Mouse (Mus musculus): ENCODE measurements around the gene Zc3h4.
A peak's percentile ranks its signal among the peaks of the same experiment; 100 is the strongest.

Gene Zc3h4

GRCm38 (mm10) chr7:16399820-16400688, 656 bp upstream of the Zc3h4 start:
- DNase-seq (ENCODE audit: low spot score) = peak; percentile 91

- peak; percentile 7 for DNase-seq (ENCODE audit: low spot score)
Measured at GRCm38 (mm10) chr7:16401991-16402431, 1.3 kb downstream of the Zc3h4 start.

DNA sequence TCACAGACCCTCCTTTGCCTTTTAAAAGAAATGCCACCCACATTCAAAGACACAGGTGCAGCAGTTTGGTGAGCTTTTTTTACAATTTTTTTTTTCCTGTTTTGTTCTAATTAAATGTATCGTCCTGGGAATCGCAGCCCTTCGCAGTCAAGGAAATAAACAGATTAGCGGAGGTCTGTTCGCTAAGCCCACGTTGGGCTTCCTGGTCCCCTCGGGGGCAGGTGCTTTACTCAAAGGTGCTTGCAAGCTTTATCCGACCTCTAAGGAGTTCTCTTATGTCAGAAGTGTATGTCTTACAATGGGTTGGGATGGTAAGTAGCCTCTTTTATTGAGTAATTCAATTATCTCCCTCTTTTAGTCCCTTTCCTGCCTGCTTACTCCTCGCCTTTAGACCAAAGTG, 1.7 kb downstream of the Zc3h4 start:
- DNase-seq (ENCODE audit: low spot score) = no peak

DNA sequence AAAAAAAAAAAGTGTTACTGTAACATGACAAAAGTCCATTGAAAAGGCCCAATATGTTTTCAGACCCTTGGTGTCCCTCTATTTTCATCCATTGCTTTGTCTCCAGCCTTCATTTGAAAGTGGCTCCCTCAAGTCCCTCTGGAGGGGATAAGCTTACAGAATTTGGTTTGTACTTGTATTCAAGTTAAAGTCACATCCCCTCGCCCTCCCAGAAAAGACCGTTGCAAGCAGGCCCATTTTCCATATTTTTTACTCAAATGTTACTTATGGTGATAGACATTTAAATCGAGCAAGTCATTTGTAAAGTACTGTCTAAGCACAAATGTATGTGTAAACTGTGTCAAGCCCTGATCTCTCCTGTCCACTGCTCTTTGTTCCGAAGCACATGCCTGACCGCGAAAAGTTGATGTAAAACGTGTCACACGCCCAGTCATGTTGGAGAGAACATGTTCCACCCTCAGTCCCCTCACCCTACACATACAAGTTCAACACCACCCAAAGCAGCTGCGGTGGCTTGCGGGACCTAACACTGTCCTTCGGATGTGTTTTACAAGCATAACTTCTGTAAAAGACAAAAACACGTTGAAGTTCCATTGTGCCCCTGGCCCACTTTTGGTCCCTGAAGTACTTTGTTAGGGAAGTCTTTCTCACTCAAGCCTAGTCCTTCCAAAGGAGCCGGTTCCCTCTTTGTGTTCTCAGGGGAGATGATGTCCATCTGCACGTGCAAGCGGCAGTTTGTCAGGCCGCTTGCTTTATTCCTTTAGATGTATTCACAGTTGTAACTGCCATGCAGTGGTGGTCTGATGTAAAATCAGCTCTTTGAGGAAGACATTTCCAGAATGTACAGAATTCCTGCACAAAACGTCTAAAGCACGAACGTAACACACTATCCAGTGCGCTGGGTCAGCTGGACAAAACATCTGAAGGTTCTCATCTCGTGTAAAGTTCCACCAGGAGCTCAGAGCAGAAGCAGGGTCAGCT, 2.5 kb downstream of the Zc3h4 start:
- peak; percentile 7 for DNase-seq (ENCODE audit: low spot score)

- peak; percentile 3 for DNase-seq (ENCODE audit: low spot score)
Measured at GRCm38 (mm10) chr7:16404315-16405072, 3.8 kb downstream of the Zc3h4 start.

- DNase-seq (ENCODE audit: low spot score) = peak; percentile 15
Measured at GRCm38 (mm10) chr7:16405073-16405455, 4.4 kb downstream of the Zc3h4 start.

DNA sequence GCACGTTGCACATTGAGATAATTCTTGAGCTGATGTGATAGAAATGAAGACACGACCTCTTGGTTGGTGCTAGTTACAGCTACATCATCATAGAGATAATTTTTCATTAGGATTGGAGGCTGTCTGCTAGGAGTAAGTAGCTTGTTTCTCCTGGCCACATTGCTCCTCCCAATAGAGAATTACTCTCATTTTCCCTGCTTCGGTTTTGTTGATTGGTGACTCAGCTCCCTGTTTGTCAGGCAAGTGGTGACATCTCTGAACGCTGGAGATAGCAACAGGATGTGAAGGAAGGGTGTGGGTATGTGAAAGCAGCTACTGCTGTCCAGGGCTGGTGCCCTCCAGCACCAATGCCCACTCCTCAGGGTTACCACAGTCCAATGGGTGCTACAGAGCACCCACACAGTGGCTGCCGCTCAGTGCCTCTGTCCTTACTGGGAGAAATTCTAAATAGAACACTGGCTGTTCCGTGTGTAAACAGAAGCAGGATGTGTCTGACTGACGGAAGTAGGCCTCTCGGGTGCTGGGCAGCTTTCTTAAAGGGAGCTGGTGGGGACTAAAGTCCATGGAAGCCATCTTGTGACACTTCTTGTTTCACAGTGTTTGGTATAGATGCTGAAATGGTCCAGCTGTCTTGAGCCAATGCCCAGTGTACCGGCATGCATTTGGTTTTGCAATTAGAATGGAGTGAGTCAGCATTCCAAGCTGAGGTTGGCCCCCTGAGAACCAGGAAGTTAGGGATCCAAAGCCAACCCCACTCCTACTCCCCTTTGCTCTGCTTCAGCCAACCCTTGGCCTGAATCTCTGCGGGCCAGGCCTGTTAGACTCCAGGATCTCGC, 5.0 kb downstream of the Zc3h4 start:
- peak; percentile 36 for DNase-seq (ENCODE audit: low spot score)

- DNase-seq (ENCODE audit: low spot score) = no peak
Measured at GRCm38 (mm10) chr7:16406978-16407377, 6.3 kb downstream of the Zc3h4 start.

DNA sequence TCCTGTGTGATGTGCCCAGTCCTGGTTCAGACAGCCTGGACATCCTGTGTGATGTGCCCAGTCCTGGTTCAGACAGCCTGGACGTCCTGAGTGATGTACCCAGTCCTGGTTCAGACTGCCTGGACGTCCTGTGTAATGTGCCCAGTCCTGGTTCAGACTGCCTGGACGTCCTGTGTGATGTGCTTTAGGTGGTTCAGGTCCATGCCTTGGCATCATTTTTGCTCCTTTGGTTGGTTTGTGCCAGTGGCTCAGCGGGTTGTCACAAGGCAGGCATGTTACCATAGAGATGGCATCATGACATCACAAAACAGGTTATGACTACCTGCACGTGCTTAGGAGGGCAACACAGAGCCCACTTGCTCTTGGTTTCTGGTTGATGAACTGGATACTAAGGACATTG, 10.4 kb downstream of the Zc3h4 start:
- no peak for DNase-seq (ENCODE audit: low spot score)

DNA sequence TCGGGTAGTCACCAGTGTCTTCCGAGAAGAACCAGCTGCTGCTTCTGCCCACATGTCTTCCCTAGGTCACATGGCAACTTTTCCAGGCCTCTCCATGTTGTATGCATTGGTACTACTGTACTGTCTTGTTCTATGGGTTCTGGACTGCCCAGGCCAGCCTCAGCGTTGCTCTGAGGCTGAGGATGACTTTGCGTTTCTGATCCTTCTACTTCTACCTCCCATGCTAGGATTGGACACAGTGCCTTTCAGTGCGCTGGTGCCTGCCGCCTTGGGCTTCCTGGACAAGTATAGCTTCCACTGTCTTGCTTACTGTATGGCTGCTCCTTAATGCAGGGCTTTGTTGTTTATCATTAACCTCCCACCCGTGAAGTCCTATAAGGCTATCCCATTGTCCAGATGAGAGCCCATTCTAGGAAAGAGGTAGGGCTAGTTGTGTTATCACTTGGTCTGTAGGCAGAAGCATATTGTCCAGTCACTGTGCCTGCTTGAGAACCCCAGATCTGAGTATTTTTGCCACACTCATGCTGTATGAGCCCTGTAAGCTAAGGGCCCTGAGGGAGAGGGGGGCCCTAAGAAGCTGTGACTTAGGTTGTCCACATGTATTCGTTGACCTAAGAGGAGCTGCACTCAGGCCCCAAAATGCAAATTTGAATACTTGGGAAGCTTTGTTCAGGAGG, 11.6 kb downstream of the Zc3h4 start:
- DNase-seq (ENCODE audit: low spot score) = no peak

- no peak for DNase-seq (ENCODE audit: low spot score)
Measured at GRCm38 (mm10) chr7:16412930-16413329, 12.2 kb downstream of the Zc3h4 start.

- no peak for DNase-seq (ENCODE audit: low spot score)
Measured at GRCm38 (mm10) chr7:16415426-16415825, 14.7 kb downstream of the Zc3h4 start.

DNA sequence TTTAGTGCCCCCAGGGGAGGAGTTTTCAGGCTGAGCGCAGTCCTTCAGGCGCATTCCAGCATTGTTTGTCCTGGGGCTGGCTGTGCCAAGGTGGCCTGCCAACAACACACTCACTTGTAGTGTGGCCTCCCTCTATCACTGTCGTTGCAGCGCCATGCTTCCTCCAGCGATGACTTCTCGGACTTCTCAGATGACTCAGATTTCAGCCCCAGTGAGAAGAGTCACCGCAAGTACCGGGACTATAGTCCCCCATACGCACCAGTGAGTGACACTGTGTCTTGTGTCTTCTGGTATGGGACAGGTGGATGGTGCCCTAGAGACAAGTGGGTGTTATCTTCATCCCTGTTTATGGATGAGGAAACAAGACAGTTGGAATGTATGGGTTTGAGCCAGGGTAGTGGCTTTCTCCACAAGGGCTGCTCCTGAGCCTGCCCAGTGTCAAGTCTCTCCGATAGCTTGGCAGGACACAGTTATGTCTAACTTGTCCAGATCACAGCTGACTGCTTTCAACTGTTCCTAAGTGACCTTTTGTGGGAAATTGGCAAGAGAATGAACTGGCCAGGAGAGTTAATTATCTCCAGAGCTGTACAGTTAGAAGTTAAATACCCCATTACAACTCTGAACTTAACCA, 16.5 kb downstream of the Zc3h4 start:
- no peak for DNase-seq (ENCODE audit: low spot score)

- no peak for DNase-seq (ENCODE audit: low spot score)
Measured at GRCm38 (mm10) chr7:16418713-16419112, 18.0 kb downstream of the Zc3h4 start.

DNA sequence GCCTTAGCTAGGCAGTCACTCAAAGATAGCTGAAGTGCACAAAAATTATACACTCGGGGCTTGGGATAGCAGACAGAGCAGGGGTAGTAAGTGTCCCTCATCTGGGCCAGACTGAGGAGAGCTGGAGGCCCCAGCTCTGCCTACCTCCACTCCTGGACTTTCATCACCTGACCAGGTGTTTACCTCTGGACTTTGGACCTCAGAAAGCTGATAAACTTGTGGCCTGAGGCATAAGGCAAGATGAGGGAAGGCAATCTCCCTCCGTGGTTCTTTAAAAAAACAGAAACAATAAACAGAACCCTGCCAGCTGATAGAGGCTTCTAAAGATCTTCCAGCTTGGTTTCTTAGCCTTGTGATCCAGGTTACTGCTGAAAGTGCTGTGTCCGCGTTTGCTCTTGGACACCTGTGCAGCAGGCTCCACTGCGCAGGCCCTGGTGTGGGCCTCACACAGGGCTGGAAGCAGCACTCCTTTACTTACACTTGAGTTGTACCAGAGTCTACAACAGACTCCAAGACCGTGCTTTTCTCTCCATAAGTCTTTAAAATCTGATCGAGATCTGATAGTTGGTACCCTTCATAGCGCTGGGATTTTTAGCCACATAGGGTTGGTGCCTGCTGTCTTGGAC, 19.9 kb downstream of the Zc3h4 start:
- no peak for DNase-seq (ENCODE audit: low spot score)

DNA sequence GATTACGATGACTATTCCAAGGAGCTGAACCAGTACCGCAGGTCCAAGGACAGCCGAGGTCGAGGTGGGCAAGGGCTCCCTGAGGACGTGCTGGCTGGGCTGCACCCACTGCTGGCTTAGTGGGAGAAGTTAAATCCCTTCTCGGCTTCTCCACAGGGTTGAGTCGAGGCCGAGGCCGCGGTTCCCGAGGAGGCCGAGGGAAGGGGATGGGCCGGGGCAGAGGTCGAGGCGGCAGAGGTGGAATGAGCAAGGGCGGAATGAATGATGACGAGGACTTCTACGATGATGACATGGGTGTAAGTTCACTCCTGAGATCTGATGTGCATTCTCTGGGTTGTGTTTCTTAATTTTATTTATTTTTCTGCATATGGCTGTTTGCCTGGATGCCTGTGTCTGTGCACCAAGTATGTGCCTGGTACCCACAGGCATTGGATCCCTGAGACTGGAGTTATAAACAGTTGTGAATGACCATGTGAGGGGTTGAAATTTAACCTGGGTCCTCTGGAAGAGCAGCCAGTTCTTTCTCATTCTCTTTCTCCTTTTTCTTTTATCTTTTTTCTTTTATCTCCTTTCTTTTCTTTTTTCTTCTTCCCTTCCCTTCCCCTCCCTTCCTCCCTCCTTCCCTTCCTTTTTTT, 21.6 kb downstream of the Zc3h4 start:
- DNase-seq (ENCODE audit: low spot score) = no peak

DNA sequence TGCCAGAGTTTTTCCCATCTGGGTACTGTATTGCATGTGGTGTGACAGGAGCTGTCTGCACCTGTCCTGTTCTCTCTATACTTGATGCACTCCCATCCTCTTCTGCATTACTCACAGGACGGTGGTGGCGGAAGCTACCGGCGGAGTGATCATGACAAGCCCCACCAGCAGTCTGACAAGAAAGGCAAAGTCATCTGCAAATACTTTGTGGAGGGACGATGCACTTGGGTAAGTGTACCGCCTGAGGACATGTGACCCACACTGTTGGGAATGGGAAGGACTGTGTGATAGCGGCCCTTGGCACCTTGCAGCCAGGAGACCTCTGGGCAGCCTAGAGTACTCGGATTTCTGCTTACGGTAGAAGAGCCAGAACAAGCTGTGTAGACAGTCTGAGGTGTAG, 23.0 kb downstream of the Zc3h4 start:
- DNase-seq (ENCODE audit: low spot score) = no peak

GRCm38 (mm10) chr7:16425721-16426120, 25.0 kb downstream of the Zc3h4 start:
- DNase-seq (ENCODE audit: low spot score) = no peak

- peak; percentile 52 for DNase-seq (ENCODE audit: low spot score)
Measured at GRCm38 (mm10) chr7:16426129-16426729, 25.5 kb downstream of the Zc3h4 start.
